Mouse (Mus musculus) bone marrow, adult 2 months (tissue): ENCODE results near the gene Tm2d3.

Source experiments
- CTCF ChIP-seq: fragments of 200-500 bp; IDR thresholded peaks from 2 replicates; pipeline ENCODE4 v1.5.1; 2011; ENCODE audit warnings: low read length, control low read depth; ENCODE audit not compliant: control insufficient read depth, insufficient read depth
- POLR2A ChIP-seq: fragments of 200-500 bp; IDR thresholded peaks from 2 replicates; pipeline ENCODE4 v1.6.1; 2011; ENCODE audit warnings: low read depth, mild to moderate bottlenecking, control low read depth, low read length, borderline replicate concordance; ENCODE audit not compliant: control insufficient read depth

- TF ChIP-seq CTCF (no peak), POLR2A (no peak)
Measured at GRCm38 (mm10) chr7:65686664-65687063, 4.3 kb upstream of the Tm2d3 start.
